Mouse (Mus musculus): ENCODE results near the gene Idh2. TPM values are rescaled to one million over a fixed set of nuclear protein-coding genes. Genes with fewer than 3 reads are reported as not detected.

The Idh2 gene
- total RNA-seq, 2 experiments from 2014 or later: 116 to 190 TPM

GRCm38 (mm10) chr7:80090191-80091003, 24.8 kb downstream of the Idh2 start:
- no peak for DNase-seq (ENCODE audit: low spot score in 2 of 2)

- no peak for DNase-seq (ENCODE audit: low spot score in 2 of 2)
Observed at GRCm38 (mm10) chr7:80088191-80088590, 27.0 kb downstream of the Idh2 start.

DNA sequence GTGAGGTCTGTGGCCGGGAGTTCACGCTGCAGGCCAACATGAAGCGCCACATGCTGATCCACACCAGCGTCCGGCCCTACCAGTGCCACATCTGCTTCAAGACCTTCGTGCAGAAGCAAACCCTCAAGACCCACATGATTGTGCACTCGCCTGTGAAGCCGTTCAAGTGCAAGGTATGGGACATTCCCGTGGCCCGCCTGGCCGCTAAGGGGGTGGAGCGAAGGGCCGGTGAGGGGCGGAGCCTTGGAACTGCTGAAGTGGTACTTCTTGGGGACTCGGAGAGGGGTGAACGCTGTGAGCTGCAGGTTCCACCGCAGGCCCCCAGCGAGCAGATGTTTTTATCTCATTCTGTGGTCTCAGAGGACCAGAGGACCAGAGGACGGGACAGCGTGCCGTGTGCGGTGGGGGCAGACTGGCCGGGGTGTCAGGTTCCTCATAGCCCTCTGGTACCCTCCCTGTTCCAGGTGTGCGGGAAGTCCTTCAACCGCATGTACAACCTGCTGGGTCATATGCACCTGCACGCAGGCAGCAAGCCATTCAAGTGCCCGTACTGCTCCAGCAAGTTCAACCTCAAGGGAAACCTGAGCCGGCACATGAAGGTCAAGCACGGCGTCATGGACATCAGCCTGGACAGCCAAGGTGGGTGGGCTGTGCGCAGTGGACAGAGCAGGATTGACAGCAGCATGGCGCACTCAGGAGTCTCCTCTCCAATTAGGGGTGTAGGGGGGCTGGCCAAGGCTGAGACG, 29.0 kb downstream of the Idh2 start:
- no peak for DNase-seq (ENCODE audit: low spot score in 2 of 2)

DNA sequence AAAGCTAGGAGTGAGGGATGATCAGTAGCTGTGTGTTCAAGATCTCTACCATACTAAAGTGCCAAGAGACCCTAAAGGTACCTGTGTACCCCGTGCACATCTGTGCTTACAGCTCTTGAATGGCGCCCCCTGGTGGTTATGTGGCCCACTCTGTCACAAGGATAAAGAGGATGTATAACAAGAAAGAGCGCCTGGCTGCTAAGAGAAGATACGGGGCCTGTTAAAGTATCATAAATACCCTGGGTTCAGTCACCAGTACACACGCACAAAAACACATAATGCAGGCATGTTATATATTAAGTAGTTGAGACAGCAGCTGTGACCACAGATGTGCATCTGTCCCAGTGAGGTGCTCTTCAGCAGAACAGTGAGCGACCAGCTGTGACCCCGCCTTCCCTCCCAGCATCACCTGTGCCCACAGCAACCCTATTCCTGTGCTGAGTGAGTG, 30.7 kb downstream of the Idh2 start:
- peak; percentile 53 to 71 for DNase-seq (ENCODE audit: low spot score in 2 of 2)

GRCm38 (mm10) chr7:80081586-80082554, 33.3 kb downstream of the Idh2 start:
- no peak for DNase-seq (ENCODE audit: low spot score in 2 of 2)

GRCm38 (mm10) chr7:80078792-80079301, 36.3 kb downstream of the Idh2 start:
- peak; percentile 56 to 69 for DNase-seq (ENCODE audit: low spot score in 2 of 2)

DNA sequence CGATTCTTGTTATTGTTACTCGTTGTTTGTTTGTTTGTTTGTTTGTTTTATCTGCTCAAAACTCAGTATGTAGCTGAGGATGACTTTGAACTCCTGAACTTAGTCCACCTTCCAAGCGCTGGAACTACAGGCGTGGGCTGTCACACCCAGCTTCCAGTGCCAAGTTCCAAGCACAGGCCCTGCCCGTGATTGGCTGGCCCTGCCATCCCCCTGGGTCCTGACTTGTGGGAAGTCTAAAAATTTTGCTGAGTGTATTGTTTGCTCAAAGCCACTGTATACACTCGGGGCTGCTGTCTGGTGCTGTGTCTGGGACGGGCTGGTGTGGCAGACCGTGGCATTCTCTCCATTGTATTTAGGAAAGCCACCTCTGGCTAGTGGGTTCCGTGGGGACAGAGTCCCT, 37.4 kb downstream of the Idh2 start:
- no peak for DNase-seq (ENCODE audit: low spot score in 2 of 2)

DNA sequence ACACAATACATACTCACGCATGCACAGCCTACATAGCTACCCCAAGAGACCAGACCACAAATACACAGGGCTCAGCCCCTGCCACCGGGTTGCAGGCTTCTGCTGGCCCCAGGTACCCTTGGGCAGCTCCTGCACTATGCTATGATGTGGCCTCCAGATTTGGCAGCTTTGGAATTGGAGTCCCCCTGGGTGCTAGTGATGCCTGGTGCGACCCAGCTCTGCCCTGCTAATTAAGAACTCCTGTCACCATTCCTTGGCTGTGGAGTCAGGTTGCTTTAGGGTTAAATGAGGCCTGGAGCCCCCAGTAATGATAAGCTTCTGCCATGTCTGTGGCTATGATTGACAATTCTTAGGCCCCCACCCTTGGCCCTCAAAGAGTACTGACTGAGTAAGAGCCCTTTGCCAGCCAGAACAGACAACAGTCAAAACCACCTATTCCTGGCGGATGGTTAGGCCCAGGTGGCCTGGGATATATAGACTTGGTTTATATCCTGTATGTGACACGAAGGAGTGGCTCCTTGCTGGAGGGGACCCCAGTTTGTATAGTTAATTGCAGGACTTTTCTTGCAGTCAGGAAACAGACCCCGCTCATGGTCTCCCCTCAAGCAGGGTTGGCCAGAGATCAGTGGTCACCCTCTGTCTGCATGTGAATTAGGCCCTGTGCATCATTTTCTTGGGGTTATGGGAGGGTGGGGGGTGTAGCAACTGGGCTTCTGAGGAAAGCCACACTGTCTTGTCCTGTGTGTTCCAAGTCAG, 38.1 kb downstream of the Idh2 start:
- DNase-seq (ENCODE audit: low spot score in 2 of 2): no peak

DNA sequence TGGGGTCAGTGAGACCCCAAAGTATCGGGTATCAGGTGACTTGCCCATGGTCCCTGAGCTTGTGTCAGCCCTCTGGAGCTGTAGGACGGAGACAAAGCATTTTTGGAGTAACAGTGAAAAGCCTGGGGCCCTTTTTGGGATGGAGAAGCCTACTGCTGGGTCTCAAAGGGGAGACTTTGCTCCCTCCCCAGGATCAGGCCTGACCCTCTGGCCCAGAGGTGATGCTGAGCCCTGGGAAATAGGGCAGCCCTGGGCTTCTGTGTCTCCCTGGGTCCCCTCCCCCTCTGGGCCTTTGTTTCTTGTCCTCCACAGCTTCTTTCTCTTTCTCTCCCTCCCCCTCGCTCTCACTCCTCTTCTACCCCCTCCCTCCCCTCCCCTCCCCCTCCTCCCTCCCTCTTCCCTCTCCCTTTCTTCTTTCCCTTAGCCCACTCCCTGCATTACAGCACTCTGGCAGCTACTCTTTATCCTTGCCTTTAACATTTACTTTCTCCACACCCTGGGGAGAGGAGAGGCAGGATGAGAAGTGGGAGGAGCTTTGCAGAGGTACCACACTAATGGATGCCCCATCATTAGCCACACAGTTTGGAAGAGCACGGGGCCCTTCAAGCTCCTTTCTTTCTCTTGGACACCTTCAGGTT, 39.1 kb downstream of the Idh2 start:
- no peak for DNase-seq (ENCODE audit: low spot score in 2 of 2)

DNA sequence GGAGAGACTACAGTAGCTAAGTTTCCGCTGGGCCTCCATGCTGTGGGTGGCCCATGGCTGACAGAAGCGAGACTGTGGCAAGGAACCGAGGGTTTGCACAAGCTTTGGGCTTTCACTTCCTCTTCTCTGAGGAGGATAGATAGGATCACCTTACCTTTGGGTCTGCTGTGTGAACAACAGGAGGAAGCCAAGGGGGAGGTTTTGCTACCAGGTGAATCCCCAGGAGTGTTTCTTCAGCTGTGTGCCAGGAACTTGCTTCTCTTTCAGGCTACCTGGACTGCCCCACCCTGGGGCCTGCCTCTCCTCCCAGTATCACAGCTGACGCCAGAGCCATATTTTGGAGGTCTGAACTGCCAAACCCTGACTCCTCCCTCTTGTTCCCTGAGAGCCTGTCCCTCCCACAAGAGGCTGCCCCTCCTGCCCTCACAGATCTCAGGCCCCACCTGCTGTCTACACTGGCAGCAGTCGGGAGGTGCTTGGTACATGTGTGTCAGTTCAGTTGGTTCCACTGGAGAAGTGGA, 40.2 kb downstream of the Idh2 start:
- DNase-seq (ENCODE audit: low spot score in 2 of 2): no peak

DNA sequence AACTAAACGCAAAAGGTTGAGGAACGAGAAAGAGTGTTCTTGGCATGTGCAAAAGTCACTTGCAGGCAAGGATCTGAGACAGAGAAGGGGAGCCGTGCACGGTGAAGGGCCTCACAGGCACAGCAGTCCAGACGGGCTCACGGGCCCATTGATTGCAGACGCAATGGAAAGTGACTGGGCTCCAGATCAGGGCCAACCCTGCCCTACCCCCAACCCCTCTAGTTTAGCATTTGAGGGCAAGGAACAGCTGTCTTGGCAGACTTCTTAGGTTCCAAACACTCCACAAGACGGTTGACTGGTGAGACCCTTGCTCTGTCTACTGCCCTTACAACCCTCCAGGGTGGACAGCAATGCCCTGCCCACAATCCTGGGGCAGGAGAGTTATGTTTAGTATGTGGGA, 41.7 kb downstream of the Idh2 start:
- no peak for DNase-seq (ENCODE audit: low spot score in 2 of 2)

DNA sequence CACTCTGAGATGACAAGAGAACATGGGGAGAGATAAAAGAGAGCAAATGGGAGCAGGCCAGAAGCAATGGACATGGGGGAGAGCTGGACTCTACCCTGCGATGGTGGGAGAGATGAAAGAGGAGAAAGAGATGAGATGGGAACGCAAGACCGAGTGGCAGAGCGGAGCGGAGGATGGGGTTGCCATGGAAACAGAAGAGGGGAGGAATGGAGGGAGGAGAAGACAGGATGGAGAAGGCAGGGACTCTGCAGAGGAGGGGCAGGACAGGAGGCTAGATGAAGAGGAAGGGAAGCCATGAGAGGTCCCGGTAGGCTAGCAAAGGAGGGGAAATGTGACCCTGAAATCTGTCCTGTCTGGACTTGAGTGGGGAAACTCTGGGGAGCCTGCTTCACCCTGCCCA, 42.9 kb downstream of the Idh2 start:
- no peak for DNase-seq (ENCODE audit: low spot score in 2 of 2)

GRCm38 (mm10) chr7:80071209-80071608, 44.0 kb downstream of the Idh2 start:
- no peak for DNase-seq (ENCODE audit: low spot score in 2 of 2)

GRCm38 (mm10) chr7:80069615-80070327, 45.4 kb downstream of the Idh2 start:
- DNase-seq (ENCODE audit: low spot score in 2 of 2): peak in 1 of 2 experiments; percentile 50

- DNase-seq (ENCODE audit: low spot score in 2 of 2): no peak
Observed at GRCm38 (mm10) chr7:80068341-80068740, 46.9 kb downstream of the Idh2 start.

GRCm38 (mm10) chr7:80066675-80067455, 48.3 kb downstream of the Idh2 start:
- DNase-seq (ENCODE audit: low spot score in 2 of 2): no peak

DNA sequence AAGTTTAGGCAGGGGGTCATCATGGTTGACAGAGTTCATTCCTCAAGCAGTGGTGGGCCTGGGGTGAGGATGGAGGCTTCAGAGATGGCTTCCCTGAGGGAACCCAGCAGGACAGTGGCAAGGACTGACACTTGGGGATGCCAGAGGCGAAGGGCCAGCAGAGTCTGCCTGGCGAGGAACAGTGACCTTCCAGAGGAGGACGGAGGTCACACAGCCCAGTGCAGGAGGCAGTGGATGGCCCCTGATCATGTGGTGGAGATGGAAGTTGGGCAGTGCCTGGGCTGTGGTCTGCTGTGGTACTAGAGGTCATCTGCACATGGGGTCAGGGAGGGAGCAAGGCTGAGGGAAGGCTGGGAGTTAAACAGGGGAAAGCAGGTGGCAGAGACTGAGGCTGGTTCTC, 49.9 kb downstream of the Idh2 start:
- DNase-seq (ENCODE audit: low spot score in 2 of 2): no peak
